ENCODE assay signal across 9 mouse cellular contexts in genomic region chr1:160231013-160231412, GRCm38 (mm10). TPM values are rescaled to one million over a fixed set of nuclear protein-coding genes. Genes with fewer than 3 reads are reported as not detected.
DNase-seq lines count a peak whose midpoint lies in the region.
"Had no signal": no experiment of that assay in that cellular context is flagged by ENCODE, and none has a peak within 500 bp of the region (broad histone marks: within the 10 kb centered on the region; RNA-seq: fewer than 3 reads in every experiment).

No protein-coding gene starts in this region.

- no peaks in the 10 kb centered on the region for H3K36me3 ChIP-seq in heart, embryonic 10.5 days
- H3K36me3 ChIP-seq: neural tube, embryonic 12.5 days had no signal

- H3K9me3 ChIP-seq in heart, embryonic 10.5 days, result no peaks in the 10 kb centered on the region
- H3K9me3 ChIP-seq: neural tube, embryonic 12.5 days had no signal

- no peaks in the 10 kb centered on the region for H3K27me3 ChIP-seq in heart, embryonic 10.5 days (ENCODE audit: insufficient read depth, poor library complexity, severe bottlenecking)
- H3K27me3 ChIP-seq: neural tube, embryonic 12.5 days had no signal

- no peaks in the 10 kb centered on the region for H3K4me1 ChIP-seq in heart, embryonic 10.5 days
- H3K4me1 ChIP-seq: neural tube, embryonic 12.5 days had no signal

- DNase-seq in heart, postnatal 4 days, result peak; percentile 28
- no peak for DNase-seq in heart, embryonic 10.5 days (ENCODE audit: low spot score)
- peak; percentile 64 for DNase-seq in lung, postnatal 10 days
- DNase-seq in lung, adult 18-20 months, result no peak
- DNase-seq in NIH3T3 (ENCODE audit: low read depth), result peak; percentile 84
- peak; percentile 63 for DNase-seq in lung, postnatal 14 days
- DNase-seq in urinary bladder, postnatal 36 days (ENCODE audit: low spot score in 2 of 2), result no peak
- DNase-seq in heart, postnatal 25 days (ENCODE audit: low spot score), result no peak

- WGBS in heart, embryonic 10.5 days, result 64% methylated on average over 4 of the region's 4 CpGs

- H3K27ac ChIP-seq in heart, embryonic 10.5 days, result no peak overlapping the region
- H3K27ac ChIP-seq: neural tube, embryonic 12.5 days had no signal

- H3K4me3 ChIP-seq in heart, embryonic 10.5 days, result no peak overlapping the region
- H3K4me3 ChIP-seq: neural tube, embryonic 12.5 days had no signal

- intact Hi-C loops in heart, postnatal 25 days (cut with DNase I), result loop anchor here (1.0 to 2.0 kb wide), 2 partner anchors 146 to 488 kb away; no protein-coding TSS in a partner anchor

RNA-seq across cellular contexts. Expression of gene Cacybp, which starts 18.3 kb away (rescaled TPM):
- total RNA-seq in heart, postnatal 4 days (2021), result 10 to 100 TPM; 73.8 to 75.4 TPM
- 207 and 292 TPM in 2 replicates for polyA plus RNA-seq in heart, embryonic 10.5 days (2016; fragmentation: Nextera tagmentation; extraction: Ambion mirVana)
- 10 to 100 TPM; 64.0 to 74.6 TPM for total RNA-seq in heart, postnatal 25 days (2021)

RNA-seq across cellular contexts. Expression of gene Mrps14, which starts 36.0 kb away (rescaled TPM):
- total RNA-seq in heart, postnatal 4 days (2021), result 10 to 100 TPM; 84.0 to 85.2 TPM
- 195 and 204 TPM in 2 replicates for polyA plus RNA-seq in heart, embryonic 10.5 days (2016; fragmentation: Nextera tagmentation; extraction: Ambion mirVana)
- total RNA-seq in heart, postnatal 25 days (2021), result 100 to 1,000 TPM; 111 to 113 TPM

Comparison
In these comparisons a context has a peak if more than half of its experiments do, and no peak if none do; other contexts are left out.
1. DNase-seq: peak in heart, postnatal 4 days (single experiment), lung, postnatal 10 days (single experiment), NIH3T3 (single experiment) and lung, postnatal 14 days (single experiment); none in heart, embryonic 10.5 days (single experiment), lung, adult 18-20 months (0 of 2), urinary bladder, postnatal 36 days (0 of 2) and heart, postnatal 25 days (single experiment).